Mouse (Mus musculus): ENCODE data around the gene Olfr483. TPM values are rescaled to one million over a fixed set of nuclear protein-coding genes. Genes with fewer than 3 reads are reported as not detected.

Gene Olfr483
- not detected in 2 replicates for polyA plus RNA-seq (2014; fragmentation: Nextera tagmentation; extraction: Ambion mirVana)

- 88% methylated on average over 1 of the region's 1 CpGs for WGBS
- Histone ChIP-seq H3K4me1 (ENCODE audit: control insufficient read depth, insufficient read depth, low read length) (no peaks in the 10 kb centered on the region), H3K27me3 (ENCODE audit: control insufficient read depth, insufficient read depth, low read length) (no peaks in the 10 kb centered on the region), H3K4me2 (ENCODE audit: low read depth) (no peak within 1 kb of the TSS), H3K27ac (ENCODE audit: low read depth, low read length) (no peak within 1 kb of the TSS), H3K9ac (ENCODE audit: low read length) (no peak within 1 kb of the TSS), H3K4me3 (ENCODE audit: low read depth, low read length) (no peak within 1 kb of the TSS), H3K9me3 (ENCODE audit: control insufficient read depth, low read length) (no peaks in the 10 kb centered on the region), H3K36me3 (ENCODE audit: control insufficient read depth, insufficient read depth, low read length) (no peaks in the 10 kb centered on the region)
- no peak for DNase-seq (ENCODE audit: low spot score)
- ATAC-seq (ENCODE audit: insufficient read depth, low FRiP score, low TSS enrichment): no peak
These were observed at the start of gene Olfr483 for GRCm38 (mm10) chr7:108100549-108100948. Gene Olfr483 (plus strand): TSS chr7:108100849.

- 84% methylated on average over 1 of the region's 1 CpGs for WGBS
- Histone ChIP-seq H3K36me3 (ENCODE audit: control insufficient read depth, insufficient read depth, low read length) (no peaks in the 10 kb centered on the region), H3K4me1 (ENCODE audit: control insufficient read depth, insufficient read depth, low read length) (no peaks in the 10 kb centered on the region), H3K27me3 (ENCODE audit: control insufficient read depth, insufficient read depth, low read length) (no peaks in the 10 kb centered on the region), H3K9me3 (ENCODE audit: control insufficient read depth, low read length) (no peaks in the 10 kb centered on the region), H3K9ac (ENCODE audit: low read length) (no peak within 1 kb of the TSS), H3K27ac (ENCODE audit: low read depth, low read length) (no peak within 1 kb of the TSS), H3K4me2 (ENCODE audit: low read depth) (no peak within 1 kb of the TSS), H3K4me3 (ENCODE audit: low read depth, low read length) (no peak within 1 kb of the TSS)
- no peak for DNase-seq (ENCODE audit: low spot score)
- ATAC-seq (ENCODE audit: insufficient read depth, low FRiP score, low TSS enrichment): no peak
These were observed 33.4 kb upstream of the Olfr483 start, which contains the start of gene Olfr480 for GRCm38 (mm10) chr7:108067246-108067645. Gene Olfr480 (minus strand): TSS chr7:108067346.

- DNase-seq (ENCODE audit: low spot score): no peak
- no peak within 1 kb of the TSS for H3K4me3 ChIP-seq (ENCODE audit: low read depth, low read length)
- no peak within 1 kb of the TSS for H3K4me2 ChIP-seq (ENCODE audit: low read depth)
- H3K4me1 ChIP-seq (ENCODE audit: control insufficient read depth, insufficient read depth, low read length): no peaks in the 10 kb centered on the region
- H3K9me3 ChIP-seq (ENCODE audit: control insufficient read depth, low read length): no peaks in the 10 kb centered on the region
- no peak for ATAC-seq (ENCODE audit: insufficient read depth, low FRiP score, low TSS enrichment)
- H3K27me3 ChIP-seq (ENCODE audit: control insufficient read depth, insufficient read depth, low read length): no peaks in the 10 kb centered on the region
- no peak within 1 kb of the TSS for H3K9ac ChIP-seq (ENCODE audit: low read length)
- H3K27ac ChIP-seq (ENCODE audit: low read depth, low read length): no peak within 1 kb of the TSS
- no peaks in the 10 kb centered on the region for H3K36me3 ChIP-seq (ENCODE audit: control insufficient read depth, insufficient read depth, low read length)
These were observed 21.1 kb upstream of the Olfr483 start, which contains the start of gene Olfr481 for GRCm38 (mm10) chr7:108079555-108079954. Gene Olfr481 (plus strand): TSS chr7:108079855.

GRCm38 (mm10) chr7:108097486-108097885 is 3.2 kb upstream of the Olfr483 start, which contains the start of gene Olfr482:
Gene Olfr482 (minus strand): TSS chr7:108097586.
- Histone ChIP-seq H3K36me3 (ENCODE audit: control insufficient read depth, insufficient read depth, low read length) (no peaks in the 10 kb centered on the region), H3K27me3 (ENCODE audit: control insufficient read depth, insufficient read depth, low read length) (no peaks in the 10 kb centered on the region), H3K4me3 (ENCODE audit: low read depth, low read length) (no peak within 1 kb of the TSS), H3K9ac (ENCODE audit: low read length) (no peak within 1 kb of the TSS), H3K27ac (ENCODE audit: low read depth, low read length) (no peak within 1 kb of the TSS), H3K4me1 (ENCODE audit: control insufficient read depth, insufficient read depth, low read length) (no peaks in the 10 kb centered on the region), H3K9me3 (ENCODE audit: control insufficient read depth, low read length) (no peaks in the 10 kb centered on the region), H3K4me2 (ENCODE audit: low read depth) (no peak within 1 kb of the TSS)
- ATAC-seq (ENCODE audit: insufficient read depth, low FRiP score, low TSS enrichment): no peak
- WGBS: 88% methylated on average over 1 of the region's 1 CpGs
- DNase-seq (ENCODE audit: low spot score): no peak

GRCm38 (mm10) chr7:108120681-108121080 is 20.0 kb downstream of the Olfr483 start:
- H3K27me3 ChIP-seq (ENCODE audit: control insufficient read depth, insufficient read depth, low read length): no peaks in the 10 kb centered on the region
- 0% methylated on average over 1 of the region's 1 CpGs for WGBS
- no peaks in the 10 kb centered on the region for H3K4me1 ChIP-seq (ENCODE audit: control insufficient read depth, insufficient read depth, low read length)
- no peak overlapping the region for H3K27ac ChIP-seq (ENCODE audit: low read depth, low read length)
- DNase-seq (ENCODE audit: low spot score) (no peak), ATAC-seq (ENCODE audit: insufficient read depth, low FRiP score, low TSS enrichment) (no peak)
- no peaks in the 10 kb centered on the region for H3K9me3 ChIP-seq (ENCODE audit: control insufficient read depth, low read length)
- H3K4me3 ChIP-seq (ENCODE audit: low read depth, low read length): no peak overlapping the region
- no peak overlapping the region for H3K9ac ChIP-seq (ENCODE audit: low read length)
- no peaks in the 10 kb centered on the region for H3K36me3 ChIP-seq (ENCODE audit: control insufficient read depth, insufficient read depth, low read length)
- H3K4me2 ChIP-seq (ENCODE audit: low read depth): no peak overlapping the region

- WGBS: 78% methylated on average over 1 of the region's 1 CpGs
- no peak for DNase-seq (ENCODE audit: low spot score)
- Histone ChIP-seq H3K4me2 (ENCODE audit: low read depth) (no peak overlapping the region), H3K9me3 (ENCODE audit: control insufficient read depth, low read length) (no peaks in the 10 kb centered on the region), H3K4me1 (ENCODE audit: control insufficient read depth, insufficient read depth, low read length) (no peaks in the 10 kb centered on the region), H3K9ac (ENCODE audit: low read length) (no peak overlapping the region), H3K27ac (ENCODE audit: low read depth, low read length) (no peak overlapping the region), H3K36me3 (ENCODE audit: control insufficient read depth, insufficient read depth, low read length) (no peaks in the 10 kb centered on the region), H3K27me3 (ENCODE audit: control insufficient read depth, insufficient read depth, low read length) (no peaks in the 10 kb centered on the region), H3K4me3 (ENCODE audit: low read depth, low read length) (no peak overlapping the region)
- ATAC-seq (ENCODE audit: insufficient read depth, low FRiP score, low TSS enrichment): no peak
These were observed 20.8 kb downstream of the Olfr483 start for GRCm38 (mm10) chr7:108121416-108121815.

GRCm38 (mm10) chr7:108127349-108127748 is 26.7 kb downstream of the Olfr483 start, which contains the start of gene Olfr484:
Gene Olfr484 (minus strand): TSS chr7:108127449.
- Histone ChIP-seq H3K9me3 (ENCODE audit: control insufficient read depth, low read length) (no peaks in the 10 kb centered on the region), H3K4me1 (ENCODE audit: control insufficient read depth, insufficient read depth, low read length) (no peaks in the 10 kb centered on the region), H3K36me3 (ENCODE audit: control insufficient read depth, insufficient read depth, low read length) (no peaks in the 10 kb centered on the region), H3K27me3 (ENCODE audit: control insufficient read depth, insufficient read depth, low read length) (no peaks in the 10 kb centered on the region), H3K4me2 (ENCODE audit: low read depth) (no peak within 1 kb of the TSS), H3K27ac (ENCODE audit: low read depth, low read length) (no peak within 1 kb of the TSS), H3K4me3 (ENCODE audit: low read depth, low read length) (no peak within 1 kb of the TSS), H3K9ac (ENCODE audit: low read length) (no peak within 1 kb of the TSS)
- no peak for ATAC-seq (ENCODE audit: insufficient read depth, low FRiP score, low TSS enrichment)
- no peak for DNase-seq (ENCODE audit: low spot score)

Other genes starting within 250 kb of the Olfr483 start
- gene Olfr472, start 202.9 kb upstream of the Olfr483 start, polyA plus RNA-seq (2014; fragmentation: Nextera tagmentation; extraction: Ambion mirVana): not detected in 2 replicates
- not detected in 2 replicates for gene Olfr473, start 170.4 kb upstream of the Olfr483 start, polyA plus RNA-seq (2014; fragmentation: Nextera tagmentation; extraction: Ambion mirVana)
- gene Olfr474, start 146.2 kb upstream of the Olfr483 start, polyA plus RNA-seq (2014; fragmentation: Nextera tagmentation; extraction: Ambion mirVana): not detected in 2 replicates
- gene Olfr476, start 136.0 kb upstream of the Olfr483 start, polyA plus RNA-seq (2014; fragmentation: Nextera tagmentation; extraction: Ambion mirVana): not detected in 2 replicates
- gene Olfr477, start 114.2 kb upstream of the Olfr483 start, polyA plus RNA-seq (2014; fragmentation: Nextera tagmentation; extraction: Ambion mirVana): not detected in 2 replicates
- gene Olfr478, start 66.9 kb upstream of the Olfr483 start, polyA plus RNA-seq (2014; fragmentation: Nextera tagmentation; extraction: Ambion mirVana): not detected in 2 replicates
- not detected in 2 replicates for gene Olfr479, start 50.2 kb upstream of the Olfr483 start, polyA plus RNA-seq (2014; fragmentation: Nextera tagmentation; extraction: Ambion mirVana)
- not detected in 2 replicates for gene Olfr480, start 33.5 kb upstream of the Olfr483 start, polyA plus RNA-seq (2014; fragmentation: Nextera tagmentation; extraction: Ambion mirVana)
- gene Olfr481, start 21.0 kb upstream of the Olfr483 start, polyA plus RNA-seq (2014; fragmentation: Nextera tagmentation; extraction: Ambion mirVana): not detected in 2 replicates
- gene Olfr482, start 3.3 kb upstream of the Olfr483 start, polyA plus RNA-seq (2014; fragmentation: Nextera tagmentation; extraction: Ambion mirVana): not detected in 2 replicates
- gene Olfr484, start 26.6 kb downstream of the Olfr483 start, polyA plus RNA-seq (2014; fragmentation: Nextera tagmentation; extraction: Ambion mirVana): not detected in 2 replicates
- not detected in 2 replicates for gene Olfr485, start 59.0 kb downstream of the Olfr483 start, polyA plus RNA-seq (2014; fragmentation: Nextera tagmentation; extraction: Ambion mirVana)
- not detected in 2 replicates for gene Olfr486, start 71.9 kb downstream of the Olfr483 start, polyA plus RNA-seq (2014; fragmentation: Nextera tagmentation; extraction: Ambion mirVana)
- not detected in 2 replicates for gene Olfr487, start 113.8 kb downstream of the Olfr483 start, polyA plus RNA-seq (2014; fragmentation: Nextera tagmentation; extraction: Ambion mirVana)
- gene Olfr488, start 157.5 kb downstream of the Olfr483 start, polyA plus RNA-seq (2014; fragmentation: Nextera tagmentation; extraction: Ambion mirVana): not detected in 2 replicates
- not detected in 2 replicates for gene Olfr490, start 188.1 kb downstream of the Olfr483 start, polyA plus RNA-seq (2014; fragmentation: Nextera tagmentation; extraction: Ambion mirVana)
- gene Olfr491, start 212.6 kb downstream of the Olfr483 start, polyA plus RNA-seq (2014; fragmentation: Nextera tagmentation; extraction: Ambion mirVana): not detected in 2 replicates
- not detected in 2 replicates for gene Olfr492, start 222.8 kb downstream of the Olfr483 start, polyA plus RNA-seq (2014; fragmentation: Nextera tagmentation; extraction: Ambion mirVana)
- gene Olfr493, start 246.1 kb downstream of the Olfr483 start, polyA plus RNA-seq (2014; fragmentation: Nextera tagmentation; extraction: Ambion mirVana): not detected in 2 replicates

Measured in neural tube, embryonic 11.5 days (tissue).